Mouse (Mus musculus): ENCODE results near the gene Araf. TPM values are rescaled to one million over a fixed set of nuclear protein-coding genes. Genes with fewer than 3 reads are reported as not detected.

Gene Araf
- total and polyA plus RNA-seq, 3 experiments: 52.8 to 72.2 (median 60.6) TPM

- no peak for DNase-seq (ENCODE audit: extremely low read depth)
- H3K36me3 ChIP-seq (replicated peaks in 1 of 2; ENCODE audit: control insufficient read depth in 1 of 2, insufficient read depth in 1 of 2, low read length in 1 of 2): no peaks in the 10 kb centered on the region
- H3K4me2 ChIP-seq (ENCODE audit: insufficient read depth, low read depth, poor library complexity, severe bottlenecking): no peak overlapping the region
- H3K79me2 ChIP-seq (replicated peaks; ENCODE audit: control insufficient read depth, extremely low read depth, insufficient read depth, poor library complexity, severe bottlenecking): no peaks in the 10 kb centered on the region
- TF ChIP-seq ZNF384 (IDR thresholded peaks at IDR 0.05; ENCODE audit: low read depth, low read length): no peak
- no peak for TF ChIP-seq ELF1 (IDR thresholded peaks at IDR 0.05; ENCODE audit: low read depth, low read length)
- TF ChIP-seq KAT2A (IDR thresholded peaks at IDR 0.05; ENCODE audit: insufficient replicate concordance, low read length): no peak
- TF ChIP-seq EP300 (IDR thresholded peaks at IDR 0.05; ENCODE audit: low read length): no peak
- TF ChIP-seq MAFK (IDR thresholded peaks at IDR 0.05; ENCODE audit: insufficient replicate concordance, low read length): no peak
- no peak for TF ChIP-seq POLR2A (IDR thresholded peaks at IDR 0.05; ENCODE audit: low read depth, low read length)
- TF ChIP-seq UBTF (IDR thresholded peaks at IDR 0.05; ENCODE audit: low read depth, low read length): no peak
- no peak for TF ChIP-seq ZC3H11A (IDR thresholded peaks at IDR 0.05; ENCODE audit: low read depth, low read length)
- TF ChIP-seq TCF12 (IDR thresholded peaks at IDR 0.05; ENCODE audit: low read depth, low read length): no peak
- H3K4me3 ChIP-seq (replicated peaks in 1 of 3; ENCODE audit: low read depth in 2 of 3, low read length in 2 of 3, poor library complexity in 1 of 3): no peak overlapping the region
- dilution Hi-C loops (cut with MboI; ENCODE audit: extremely low pct_ligation_motif_present, extremely low pct_unique_long_range_greater_than_20kb, low sequenced_read_pairs): no loop called here
- in situ Hi-C loops (cut with MboI; ENCODE audit: low pct_ligation_motif_present, low pct_unique_long_range_greater_than_20kb, low sequenced_read_pairs): no loop called here
- H3K27ac ChIP-seq (ENCODE audit: insufficient read depth, low read depth): no peak overlapping the region
- no peaks in the 10 kb centered on the region for H3K9me3 ChIP-seq (replicated peaks; ENCODE audit: low read length)
- H3K4me1 ChIP-seq (ENCODE audit: control insufficient read depth in 1 of 2, insufficient read depth in 2 of 2): peaks cover 2 to 4% of the 10 kb centered on the region in 2 experiments; a peak in 2 of 4 replicates
- no peaks in the 10 kb centered on the region for H3K27me3 ChIP-seq (replicated peaks)
- no peak overlapping the region for H3K9ac ChIP-seq (ENCODE audit: insufficient read depth, low read depth)
Observed at GRCm38 (mm10) chrX:20910074-20910473, 112.5 kb downstream of the Araf start.

Other genes with a start within 250 kb of the Araf start
- not detected in 2 replicates for gene Rgn, start 248.0 kb upstream of the Araf start, total RNA-seq (2012; rRNA removed)
- gene Rgn, start 248.0 kb upstream of the Araf start, total RNA-seq (2014; rRNA removed): not detected in 2 replicates
- gene Rgn, start 248.0 kb upstream of the Araf start, polyA plus RNA-seq (2012; ENCODE audit: insufficient read length, low read depth): not detected in 2 replicates
- gene Rbm10, start 180.3 kb upstream of the Araf start, total RNA-seq (2012; rRNA removed): 81.5 and 83.8 TPM in 2 replicates
- 49.9 and 55.7 TPM in 2 replicates for gene Rbm10, start 180.3 kb upstream of the Araf start, total RNA-seq (2014; rRNA removed)
- 67.1 and 71.1 TPM in 2 replicates for gene Rbm10, start 180.3 kb upstream of the Araf start, polyA plus RNA-seq (2012; ENCODE audit: insufficient read length, low read depth)
- gene Ndufb11, start 180.2 kb upstream of the Araf start, total RNA-seq (2012; rRNA removed): 166 and 176 TPM in 2 replicates
- gene Ndufb11, start 180.2 kb upstream of the Araf start, total RNA-seq (2014; rRNA removed): 156 and 165 TPM in 2 replicates
- 159 and 161 TPM in 2 replicates for gene Ndufb11, start 180.2 kb upstream of the Araf start, polyA plus RNA-seq (2012; ENCODE audit: insufficient read length, low read depth)
- gene Uba1, start 139.5 kb upstream of the Araf start, total RNA-seq (2012; rRNA removed): 164 and 177 TPM in 2 replicates
- gene Uba1, start 139.5 kb upstream of the Araf start, total RNA-seq (2014; rRNA removed): 138 and 142 TPM in 2 replicates
- gene Uba1, start 139.5 kb upstream of the Araf start, polyA plus RNA-seq (2012; ENCODE audit: insufficient read length, low read depth): 202 and 218 TPM in 2 replicates
- 17.4 and 18.5 TPM in 2 replicates for gene Cdk16, start 109.9 kb upstream of the Araf start, total RNA-seq (2012; rRNA removed)
- 10.1 and 11.1 TPM in 2 replicates for gene Cdk16, start 109.9 kb upstream of the Araf start, total RNA-seq (2014; rRNA removed)
- 21.3 and 27.0 TPM in 2 replicates for gene Cdk16, start 109.9 kb upstream of the Araf start, polyA plus RNA-seq (2012; ENCODE audit: insufficient read length, low read depth)
- 6.2 and 11.2 TPM in 2 replicates for gene Usp11, start 93.9 kb upstream of the Araf start, total RNA-seq (2012; rRNA removed)
- gene Usp11, start 93.9 kb upstream of the Araf start, total RNA-seq (2014; rRNA removed): 4.0 and 4.9 TPM in 2 replicates
- 5.3 and 6.3 TPM in 2 replicates for gene Usp11, start 93.9 kb upstream of the Araf start, polyA plus RNA-seq (2012; ENCODE audit: insufficient read length, low read depth)
- 0.13 TPM in 1 of 2 replicates, not detected in the other for gene Timp1, start 72.4 kb downstream of the Araf start, total RNA-seq (2012; rRNA removed)
- not detected in 2 replicates for gene Timp1, start 72.4 kb downstream of the Araf start, total RNA-seq (2014; rRNA removed)
- gene Timp1, start 72.4 kb downstream of the Araf start, polyA plus RNA-seq (2012; ENCODE audit: insufficient read length, low read depth): 0.36 and 0.49 TPM in 2 replicates
- gene Syn1, start 123.2 kb downstream of the Araf start, total RNA-seq (2012; rRNA removed): 0.17 and 0.38 TPM in 2 replicates
- gene Syn1, start 123.2 kb downstream of the Araf start, total RNA-seq (2014; rRNA removed): 0.08 TPM in 1 of 2 replicates, not detected in the other
- gene Syn1, start 123.2 kb downstream of the Araf start, polyA plus RNA-seq (2012; ENCODE audit: insufficient read length, low read depth): 0.42 and 0.51 TPM in 2 replicates
- gene Cfp, start 133.7 kb downstream of the Araf start, total RNA-seq (2012; rRNA removed): 26.1 and 30.0 TPM in 2 replicates
- gene Cfp, start 133.7 kb downstream of the Araf start, total RNA-seq (2014; rRNA removed): 23.0 and 24.2 TPM in 2 replicates
- gene Cfp, start 133.7 kb downstream of the Araf start, polyA plus RNA-seq (2012; ENCODE audit: insufficient read length, low read depth): 58.2 and 66.9 TPM in 2 replicates
- gene Elk1, start 152.8 kb downstream of the Araf start, total RNA-seq (2012; rRNA removed): 4.7 and 4.8 TPM in 2 replicates
- 3.5 and 4.0 TPM in 2 replicates for gene Elk1, start 152.8 kb downstream of the Araf start, total RNA-seq (2014; rRNA removed)
- 7.6 and 8.3 TPM in 2 replicates for gene Elk1, start 152.8 kb downstream of the Araf start, polyA plus RNA-seq (2012; ENCODE audit: insufficient read length, low read depth)
- gene Uxt, start 164.2 kb downstream of the Araf start, total RNA-seq (2012; rRNA removed): 38.8 and 44.5 TPM in 2 replicates
- gene Uxt, start 164.2 kb downstream of the Araf start, total RNA-seq (2014; rRNA removed): 39.4 and 40.1 TPM in 2 replicates
- 39.2 and 42.3 TPM in 2 replicates for gene Uxt, start 164.2 kb downstream of the Araf start, polyA plus RNA-seq (2012; ENCODE audit: insufficient read length, low read depth)

Measured in CH12.LX (cell line).